In the genomic region with DNA sequence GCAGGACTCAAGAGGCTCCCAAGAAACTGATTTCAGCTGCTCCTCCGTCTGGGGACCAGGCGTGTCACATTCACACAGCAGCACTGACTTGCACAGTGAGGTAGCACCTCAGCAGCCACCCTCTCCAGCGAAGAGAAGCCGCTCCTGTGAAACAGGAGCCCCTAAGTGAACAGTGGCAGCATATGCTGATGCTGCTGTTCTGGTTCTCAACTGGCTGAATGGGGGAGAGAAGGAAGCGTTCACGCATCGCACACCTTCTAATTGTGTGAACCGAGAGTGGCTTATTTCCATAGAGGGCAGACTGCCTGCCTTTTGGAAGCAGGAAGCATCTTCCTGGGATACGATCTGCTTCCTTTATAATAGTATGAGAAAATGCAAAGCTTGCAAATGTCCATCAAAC, we compare ENCODE assay signal across 25 mouse cellular contexts. TPM values are rescaled to one million over a fixed set of nuclear protein-coding genes. Genes with fewer than 3 reads are reported as not detected.
DNase-seq lines count a peak whose midpoint lies in the region; ATAC-seq and TF ChIP-seq lines count a peak whose summit lies in the region.
"Had no signal": no experiment of that assay in that cellular context is flagged by ENCODE, and none has a peak within 500 bp of the region (broad histone marks: within the 10 kb centered on the region; RNA-seq: fewer than 3 reads in every experiment).

No protein-coding gene starts in this region.

- H3K4me1 ChIP-seq in forebrain, postnatal 0 days (ENCODE audit: insufficient read depth) = no peaks in the 10 kb centered on the region
- H3K4me1 ChIP-seq in forebrain, embryonic 11.5 days (replicated peaks; ENCODE audit: control insufficient read depth, insufficient read depth, low read length) = no peaks in the 10 kb centered on the region
- H3K4me1 ChIP-seq in hindbrain, postnatal 0 days (ENCODE audit: insufficient read depth, low read length) = no peaks in the 10 kb centered on the region
- H3K4me1 ChIP-seq in hindbrain, embryonic 10.5 days (replicated peaks) = peaks cover 9% of the 10 kb centered on the region
- H3K4me1 ChIP-seq in midbrain, embryonic 16.5 days (ENCODE audit: control insufficient read depth, insufficient read depth, low read length) = 0 out of 2 replicates have a peak, but pooled peaks cover 6% of the 10 kb centered on the region

- no peak for TF ChIP-seq CTCF in forebrain, postnatal 0 days (IDR thresholded peaks at IDR 0.05; ENCODE audit: low read depth)
- no peak for TF ChIP-seq CTCF in hindbrain, postnatal 0 days (IDR thresholded peaks at IDR 0.05; ENCODE audit: low read depth)
- no peak for TF ChIP-seq CTCF in brain, embryonic 14.5 days (IDR thresholded peaks at IDR 0.05; ENCODE audit: borderline replicate concordance, extremely low read depth, insufficient read depth, insufficient read length)

- ATAC-seq in forebrain, postnatal 0 days = peak; percentile 20; the same call in 1 of the 2 replicates
- no peak for ATAC-seq in forebrain, embryonic 11.5 days (replicated peaks; ENCODE audit: low FRiP score)
- ATAC-seq in hindbrain, postnatal 0 days = 0 out of 2 replicates have a peak, but pooled peaks have one; percentile 15
- no peak for ATAC-seq in midbrain, embryonic 16.5 days
- ATAC-seq: activated CD4-positive, CD25-positive, alpha-beta regulatory T cell, adult 4 months; forebrain, embryonic 14.5 days; forebrain, embryonic 16.5 days; Patski had no signal

- no peak for TF ChIP-seq POLR2A in brain, embryonic 14.5 days (IDR thresholded peaks at IDR 0.05; ENCODE audit: borderline replicate concordance, extremely low read depth, insufficient read depth, insufficient read length, poor library complexity, severe bottlenecking)

- no peaks in the 10 kb centered on the region; the same call in 1 of the 2 replicates for H3K27me3 ChIP-seq in forebrain, postnatal 0 days (ENCODE audit: insufficient read depth, low read length)
- peaks cover 19% of the 10 kb centered on the region for H3K27me3 ChIP-seq in forebrain, embryonic 11.5 days (ENCODE audit: control insufficient read depth, insufficient read depth, low read length)
- no peaks in the 10 kb centered on the region for H3K27me3 ChIP-seq in hindbrain, postnatal 0 days (ENCODE audit: insufficient read depth, low read length)
- H3K27me3 ChIP-seq in hindbrain, embryonic 10.5 days (ENCODE audit: insufficient read depth, poor library complexity, severe bottlenecking) = peaks cover 47% of the 10 kb centered on the region
- peaks cover 5% of the 10 kb centered on the region for H3K27me3 ChIP-seq in midbrain, embryonic 16.5 days (ENCODE audit: control insufficient read depth, insufficient read depth, low read depth, low read length)

- no peak overlapping the region for H3K27ac ChIP-seq in forebrain, postnatal 0 days (ENCODE audit: low read depth, low read length)
- no peak overlapping the region for H3K27ac ChIP-seq in forebrain, embryonic 11.5 days (ENCODE audit: low read depth, low read length)
- no peak overlapping the region for H3K27ac ChIP-seq in hindbrain, postnatal 0 days
- no peak overlapping the region for H3K27ac ChIP-seq in hindbrain, embryonic 10.5 days
- no peak overlapping the region for H3K27ac ChIP-seq in midbrain, embryonic 16.5 days (ENCODE audit: low read length)
- H3K27ac ChIP-seq: embryonic facial prominence, embryonic 10.5 days; embryonic facial prominence, embryonic 12.5 days; forebrain, embryonic 12.5 days had no signal

- DNase-seq in forebrain, postnatal 0 days = no peak
- DNase-seq in forebrain, embryonic 11.5 days (ENCODE audit: low spot score) = no peak
- DNase-seq in heart, adult 11 months = peak; percentile 57
- no peak for DNase-seq in heart, postnatal 10 days
- DNase-seq in hindbrain, postnatal 0 days (ENCODE audit: low spot score) = no peak
- DNase-seq in hindbrain, embryonic 10.5 days (ENCODE audit: low spot score) = no peak
- DNase-seq in brain, embryonic 14.5 days (ENCODE audit: low read depth) = peak; percentile 20
- DNase-seq: adrenal gland, adult 8-10 months; adrenal gland, postnatal 14 days; adrenal gland, postnatal 36 days; cerebellum, adult 11-12 months; cerebellum, adult 2 months; cerebellum, adult 9-10 months; cerebellum, postnatal 10 days; cerebellum, postnatal 25 days had no signal

- no peaks in the 10 kb centered on the region for H3K9me3 ChIP-seq in forebrain, postnatal 0 days (ENCODE audit: low read length)
- no peaks in the 10 kb centered on the region for H3K9me3 ChIP-seq in forebrain, embryonic 11.5 days (ENCODE audit: control insufficient read depth, low read length)
- H3K9me3 ChIP-seq in hindbrain, postnatal 0 days (ENCODE audit: low read length) = no peaks in the 10 kb centered on the region
- no peaks in the 10 kb centered on the region for H3K9me3 ChIP-seq in hindbrain, embryonic 10.5 days
- H3K9me3 ChIP-seq in midbrain, embryonic 16.5 days (replicated peaks; ENCODE audit: control insufficient read depth, low read length, poor library complexity, severe bottlenecking) = no peaks in the 10 kb centered on the region
- H3K9me3 ChIP-seq: embryonic facial prominence, embryonic 10.5 days; embryonic facial prominence, embryonic 12.5 days; forebrain, embryonic 12.5 days had no signal

- no peak overlapping the region for H3K9ac ChIP-seq in forebrain, postnatal 0 days
- H3K9ac ChIP-seq in forebrain, embryonic 11.5 days (ENCODE audit: low read length) = no peak overlapping the region
- H3K9ac ChIP-seq in hindbrain, postnatal 0 days (replicated peaks; ENCODE audit: low read length) = no peak overlapping the region
- no peak overlapping the region for H3K9ac ChIP-seq in midbrain, embryonic 16.5 days (ENCODE audit: low read depth, low read length)
- H3K9ac ChIP-seq: embryonic facial prominence, embryonic 12.5 days; forebrain, embryonic 12.5 days had no signal

- 65% methylated on average over 9 of the region's 9 CpGs for WGBS in forebrain, postnatal 0 days
- WGBS in forebrain, embryonic 11.5 days = 76% methylated on average over 9 of the region's 9 CpGs
- WGBS in hindbrain, postnatal 0 days = 59% methylated on average over 9 of the region's 9 CpGs
- 80% methylated on average over 9 of the region's 9 CpGs for WGBS in hindbrain, embryonic 10.5 days
- WGBS in midbrain, embryonic 16.5 days = 52% methylated on average over 9 of the region's 9 CpGs

- no peak overlapping the region for H3K4me2 ChIP-seq in forebrain, postnatal 0 days (ENCODE audit: low read depth)
- no peak overlapping the region for H3K4me2 ChIP-seq in forebrain, embryonic 11.5 days (ENCODE audit: low read depth, low read length, severe bottlenecking)
- no peak overlapping the region for H3K4me2 ChIP-seq in hindbrain, postnatal 0 days (ENCODE audit: low read depth, low read length)
- no peak overlapping the region for H3K4me2 ChIP-seq in midbrain, embryonic 16.5 days (ENCODE audit: low read length)
- H3K4me2 ChIP-seq: embryonic facial prominence, embryonic 12.5 days; forebrain, embryonic 12.5 days had no signal

- H3K4me3 ChIP-seq in forebrain, postnatal 0 days (ENCODE audit: low read depth, low read length) = no peak overlapping the region
- no peak overlapping the region for H3K4me3 ChIP-seq in forebrain, embryonic 11.5 days (ENCODE audit: low read depth, low read length)
- no peak overlapping the region for H3K4me3 ChIP-seq in hindbrain, postnatal 0 days (ENCODE audit: low read length)
- H3K4me3 ChIP-seq in hindbrain, embryonic 10.5 days = no peak overlapping the region
- no peak overlapping the region for H3K4me3 ChIP-seq in midbrain, embryonic 16.5 days (ENCODE audit: low read depth, low read length)
- H3K4me3 ChIP-seq: embryonic facial prominence, embryonic 10.5 days; embryonic facial prominence, embryonic 12.5 days; forebrain, embryonic 12.5 days had no signal

- no peaks in the 10 kb centered on the region for H3K36me3 ChIP-seq in forebrain, postnatal 0 days (ENCODE audit: insufficient read depth)
- no peaks in the 10 kb centered on the region for H3K36me3 ChIP-seq in forebrain, embryonic 11.5 days (ENCODE audit: control insufficient read depth, insufficient read depth, low read length)
- H3K36me3 ChIP-seq in hindbrain, postnatal 0 days (ENCODE audit: insufficient read depth, low read length) = no peaks in the 10 kb centered on the region
- H3K36me3 ChIP-seq in hindbrain, embryonic 10.5 days = no peaks in the 10 kb centered on the region
- H3K36me3 ChIP-seq in midbrain, embryonic 16.5 days (ENCODE audit: control insufficient read depth, insufficient read depth, low read length) = no peaks in the 10 kb centered on the region
- H3K36me3 ChIP-seq: embryonic facial prominence, embryonic 10.5 days; embryonic facial prominence, embryonic 12.5 days; forebrain, embryonic 12.5 days had no signal

- intact Hi-C loops in heart, postnatal 10 days (cut with DNase I) = loop anchor here (5.0 kb wide), 1 partner anchor 215 kb away; no protein-coding TSS in a partner anchor

RNA-seq across cellular contexts. Expression of gene Cacna2d3, which starts 5.9 kb away (rescaled TPM):
- total RNA-seq in forebrain, postnatal 0 days (2014; rRNA removed) = 28.1 and 34.8 TPM in 2 replicates
- polyA plus RNA-seq in forebrain, postnatal 0 days (2015; fragmentation: Nextera tagmentation; extraction: Ambion mirVana) = 26.3 and 37.7 TPM in 2 replicates
- 4.5 and 5.1 TPM in 2 replicates for polyA plus RNA-seq in forebrain, embryonic 11.5 days (2014; fragmentation: Nextera tagmentation; extraction: Ambion mirVana)
- total RNA-seq in heart, postnatal 10 days (2021) = under 1 TPM; 0.41 to 0.52 TPM
- 27.3 and 39.0 TPM in 2 replicates for total RNA-seq in hindbrain, postnatal 0 days (2014; rRNA removed)
- 36.5 and 37.6 TPM in 2 replicates for polyA plus RNA-seq in hindbrain, postnatal 0 days (2015; fragmentation: Nextera tagmentation; extraction: Ambion mirVana)
- polyA plus RNA-seq in hindbrain, embryonic 10.5 days (2016; fragmentation: Nextera tagmentation; extraction: Ambion mirVana) = 5.1 and 12.6 TPM in 2 replicates
- polyA plus RNA-seq in brain, embryonic 14.5 days (2012; rRNA removed) = 23.9 and 32.5 TPM in 2 replicates
- 31.0 and 36.4 TPM in 2 replicates for polyA plus RNA-seq in midbrain, embryonic 16.5 days (2015; fragmentation: Nextera tagmentation; extraction: Ambion mirVana)
- total RNA-seq: MEL had no signal
- polyA plus RNA-seq: activated CD4-positive, CD25-positive, alpha-beta regulatory T cell, adult 4 months; C2C12 had no signal

Comparison
In these comparisons a context has a peak if more than half of its experiments do, and no peak if none do; other contexts are left out.
1. ATAC-seq: peak in forebrain, postnatal 0 days (single experiment) and hindbrain, postnatal 0 days (single experiment); none in forebrain, embryonic 11.5 days (single experiment) and midbrain, embryonic 16.5 days (single experiment).
2. DNase-seq: peak in heart, adult 11 months (single experiment) and brain, embryonic 14.5 days (single experiment); none in forebrain, postnatal 0 days (single experiment), forebrain, embryonic 11.5 days (single experiment), heart, postnatal 10 days (0 of 2), hindbrain, postnatal 0 days (single experiment) and hindbrain, embryonic 10.5 days (single experiment).